Mouse (Mus musculus): ENCODE measurements around the gene Olfr796. TPM values are rescaled to one million over a fixed set of nuclear protein-coding genes. Genes with fewer than 3 reads are reported as not detected.

Olfr796 gene
- not detected in 2 replicates for polyA plus RNA-seq (2016; fragmentation: Nextera tagmentation; extraction: Ambion mirVana)

- Histone ChIP-seq H3K27ac (no peak within 1 kb of the TSS), H3K36me3 (no peaks in the 10 kb centered on the region), H3K4me1 (no peaks in the 10 kb centered on the region), H3K27me3 (no peaks in the 10 kb centered on the region), H3K9me3 (replicated peaks) (no peaks in the 10 kb centered on the region), H3K4me3 (no peak within 1 kb of the TSS), H3K9ac (no peak within 1 kb of the TSS), H3K4me2 (replicated peaks) (no peak within 1 kb of the TSS)
- no peak for ATAC-seq (ENCODE audit: low FRiP score)
- 89% methylated on average over 1 of the region's 1 CpGs for WGBS
These were observed at the start of gene Olfr796 for GRCm38 (mm10) chr10:129612470-129612869. TSS of gene Olfr796 (minus strand) at chr10:129612570.

- no peaks in the 10 kb centered on the region for H3K36me3 ChIP-seq
- ATAC-seq (ENCODE audit: low FRiP score) = no peak
- H3K27ac ChIP-seq = no peak within 1 kb of the TSS
- H3K4me3 ChIP-seq = no peak within 1 kb of the TSS
- H3K9ac ChIP-seq = no peak within 1 kb of the TSS
- H3K4me1 ChIP-seq = no peaks in the 10 kb centered on the region
- H3K9me3 ChIP-seq (replicated peaks) = no peaks in the 10 kb centered on the region
- no peak within 1 kb of the TSS for H3K4me2 ChIP-seq (replicated peaks)
- H3K27me3 ChIP-seq = no peaks in the 10 kb centered on the region
These were observed 45.0 kb upstream of the Olfr796 start, which contains the start of gene Olfr800 for GRCm38 (mm10) chr10:129657394-129657793. TSS of gene Olfr800 (plus strand) at chr10:129657694.

GRCm38 (mm10) chr10:129651763-129652162, 39.4 kb upstream of the Olfr796 start:
- Histone ChIP-seq H3K4me2 (replicated peaks) (no peak overlapping the region), H3K4me3 (no peak overlapping the region), H3K27ac (no peak overlapping the region), H3K4me1 (no peaks in the 10 kb centered on the region), H3K9ac (no peak overlapping the region), H3K36me3 (no peaks in the 10 kb centered on the region), H3K27me3 (no peaks in the 10 kb centered on the region), H3K9me3 (replicated peaks) (no peaks in the 10 kb centered on the region)
- ATAC-seq (ENCODE audit: low FRiP score) = no peak
- WGBS = 80% methylated on average over 1 of the region's 1 CpGs

DNA sequence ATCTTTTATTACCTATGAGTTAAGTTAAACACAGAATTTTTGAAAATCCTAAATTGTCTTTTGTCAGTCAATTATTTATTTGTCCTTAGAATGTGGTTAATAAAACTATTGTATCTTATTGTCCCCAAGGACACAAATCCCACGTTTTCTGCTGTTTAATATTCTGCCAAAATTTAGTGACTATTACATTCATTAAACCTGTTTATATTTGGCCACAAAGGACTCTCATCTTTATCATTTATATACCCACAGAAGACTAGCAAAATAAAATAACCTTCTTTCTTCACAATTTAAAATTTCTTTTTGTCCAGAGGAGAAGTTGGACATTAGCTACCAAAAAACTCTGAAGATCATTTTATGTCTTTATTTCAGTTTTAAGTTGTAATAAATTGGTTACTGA, 24.8 kb upstream of the Olfr796 start, which contains the start of gene Olfr799:
TSS of gene Olfr799 (plus strand) at position 301 of the 400 bp plus-strand sequence.
- H3K4me1 ChIP-seq = no peaks in the 10 kb centered on the region
- H3K4me2 ChIP-seq (replicated peaks) = no peak within 1 kb of the TSS
- no peak for ATAC-seq (ENCODE audit: low FRiP score)
- H3K27ac ChIP-seq = no peak within 1 kb of the TSS
- H3K27me3 ChIP-seq = no peaks in the 10 kb centered on the region
- WGBS = 39% methylated on average over 1 of the region's 1 CpGs
- H3K9me3 ChIP-seq (replicated peaks) = no peaks in the 10 kb centered on the region
- H3K36me3 ChIP-seq = no peaks in the 10 kb centered on the region
- no peak within 1 kb of the TSS for H3K9ac ChIP-seq
- no peak within 1 kb of the TSS for H3K4me3 ChIP-seq

- H3K9ac ChIP-seq = no peak within 1 kb of the TSS
- WGBS = 79% methylated on average over 1 of the region's 1 CpGs
These were observed 15.5 kb upstream of the Olfr796 start, which contains the start of gene Olfr798 for GRCm38 (mm10) chr10:129627834-129628233. TSS of gene Olfr798 (minus strand) at chr10:129627934.

DNA sequence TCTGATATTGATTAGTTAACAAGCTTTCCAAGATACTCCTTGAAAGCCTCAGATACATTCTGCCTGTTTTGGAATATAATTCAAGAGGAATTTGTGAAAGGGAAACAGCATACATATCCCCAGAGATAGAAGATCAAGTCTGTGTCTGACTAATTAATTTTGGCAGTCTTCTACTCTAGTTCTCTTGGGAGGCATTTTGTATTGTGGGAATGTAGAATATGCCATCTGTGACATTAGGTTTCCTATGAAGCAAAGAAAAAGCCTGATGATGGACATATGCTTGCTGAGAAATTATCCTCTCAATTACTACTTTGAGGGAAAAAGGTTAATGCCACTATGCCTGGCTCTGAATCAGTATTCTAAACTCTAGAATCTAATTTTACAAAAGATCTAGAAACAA, 10.9 kb upstream of the Olfr796 start:
- H3K9ac ChIP-seq = no peak overlapping the region
- H3K27me3 ChIP-seq = no peaks in the 10 kb centered on the region
- no peaks in the 10 kb centered on the region for H3K9me3 ChIP-seq (replicated peaks)
- no peaks in the 10 kb centered on the region for H3K36me3 ChIP-seq
- ATAC-seq (ENCODE audit: low FRiP score) = no peak
- H3K27ac ChIP-seq = no peak overlapping the region
- no peaks in the 10 kb centered on the region for H3K4me1 ChIP-seq
- H3K4me3 ChIP-seq = no peak overlapping the region
- no peak overlapping the region for H3K4me2 ChIP-seq (replicated peaks)

More at GRCm38 (mm10) chr10:129627834-129628233, 15.5 kb upstream of the Olfr796 start, which contains the start of gene Olfr798:
- H3K4me2 ChIP-seq (replicated peaks) = no peak within 1 kb of the TSS
- no peaks in the 10 kb centered on the region for H3K9me3 ChIP-seq (replicated peaks)
- H3K27ac ChIP-seq = no peak within 1 kb of the TSS
- no peaks in the 10 kb centered on the region for H3K4me1 ChIP-seq
- no peak for ATAC-seq (ENCODE audit: low FRiP score)
- no peak within 1 kb of the TSS for H3K4me3 ChIP-seq
- no peaks in the 10 kb centered on the region for H3K27me3 ChIP-seq
- H3K36me3 ChIP-seq = no peaks in the 10 kb centered on the region

DNA sequence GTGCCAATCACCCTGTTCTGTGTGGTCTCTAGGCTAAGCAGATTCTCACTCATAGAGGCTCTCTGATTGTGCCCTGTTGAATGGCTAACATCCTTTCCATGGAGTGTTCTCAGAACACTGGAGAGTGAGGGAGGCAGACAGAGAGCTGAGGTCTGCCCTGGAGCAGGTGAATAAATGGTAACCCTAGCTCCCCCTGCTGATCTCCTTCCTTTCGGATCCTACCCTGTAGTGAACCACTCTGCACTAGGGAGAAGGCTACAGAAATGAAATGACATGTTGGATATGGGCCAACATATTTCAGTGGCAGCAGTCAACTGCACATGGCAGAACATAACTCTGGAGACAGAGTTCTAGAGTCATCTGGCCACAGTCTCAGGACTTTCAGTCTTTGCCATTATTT, 9.4 kb upstream of the Olfr796 start:
- Histone ChIP-seq H3K9me3 (replicated peaks) (no peaks in the 10 kb centered on the region), H3K4me1 (no peaks in the 10 kb centered on the region), H3K27me3 (no peaks in the 10 kb centered on the region), H3K9ac (no peak overlapping the region), H3K4me2 (replicated peaks) (no peak overlapping the region), H3K36me3 (no peaks in the 10 kb centered on the region), H3K27ac (no peak overlapping the region), H3K4me3 (no peak overlapping the region)
- no peak for ATAC-seq (ENCODE audit: low FRiP score)
- WGBS = 6% methylated on average over 1 of the region's 1 CpGs

GRCm38 (mm10) chr10:129577066-129577465, 35.3 kb downstream of the Olfr796 start:
- 65% methylated on average over 1 of the region's 1 CpGs for WGBS
- no peaks in the 10 kb centered on the region for H3K4me1 ChIP-seq
- H3K4me3 ChIP-seq = no peak overlapping the region
- H3K9me3 ChIP-seq (replicated peaks) = no peaks in the 10 kb centered on the region
- H3K4me2 ChIP-seq (replicated peaks) = no peak overlapping the region
- no peak for ATAC-seq (ENCODE audit: low FRiP score)
- no peaks in the 10 kb centered on the region for H3K27me3 ChIP-seq
- no peaks in the 10 kb centered on the region for H3K36me3 ChIP-seq
- no peak overlapping the region for H3K27ac ChIP-seq
- H3K9ac ChIP-seq = no peak overlapping the region

- Histone ChIP-seq H3K9me3 (replicated peaks) (no peaks in the 10 kb centered on the region), H3K36me3 (no peaks in the 10 kb centered on the region), H3K9ac (no peak within 1 kb of the TSS), H3K4me3 (no peak within 1 kb of the TSS), H3K27ac (no peak within 1 kb of the TSS), H3K4me2 (replicated peaks) (no peak within 1 kb of the TSS), H3K4me1 (no peaks in the 10 kb centered on the region), H3K27me3 (no peaks in the 10 kb centered on the region)
- no peak for ATAC-seq (ENCODE audit: low FRiP score)
- 82% methylated on average over 2 of the region's 2 CpGs for WGBS
These were observed 45.0 kb downstream of the Olfr796 start, which contains the start of gene Olfr794 for GRCm38 (mm10) chr10:129567355-129567754. TSS of gene Olfr794 (plus strand) at chr10:129567655.

Small RNA genes within 50 kb of the gene (microRNA-seq; reads per million reads assigned to microRNA genes)
- not detected for gene Gm23252

Other genes starting within 250 kb of the Olfr796 start
- not detected in 2 replicates for gene Olfr784, start 228.5 kb downstream of the Olfr796 start, polyA plus RNA-seq (2016; fragmentation: Nextera tagmentation; extraction: Ambion mirVana)
- not detected in 2 replicates for gene Olfr785, start 207.1 kb downstream of the Olfr796 start, polyA plus RNA-seq (2016; fragmentation: Nextera tagmentation; extraction: Ambion mirVana)
- gene Olfr786, start 185.3 kb downstream of the Olfr796 start, polyA plus RNA-seq (2016; fragmentation: Nextera tagmentation; extraction: Ambion mirVana) = not detected in 2 replicates
- not detected in 2 replicates for gene Olfr787, start 150.7 kb downstream of the Olfr796 start, polyA plus RNA-seq (2016; fragmentation: Nextera tagmentation; extraction: Ambion mirVana)
- gene Olfr788, start 141.6 kb downstream of the Olfr796 start, polyA plus RNA-seq (2016; fragmentation: Nextera tagmentation; extraction: Ambion mirVana) = not detected in 2 replicates
- not detected in 2 replicates for gene Olfr789, start 127.8 kb downstream of the Olfr796 start, polyA plus RNA-seq (2016; fragmentation: Nextera tagmentation; extraction: Ambion mirVana)
- gene Olfr790, start 114.1 kb downstream of the Olfr796 start, polyA plus RNA-seq (2016; fragmentation: Nextera tagmentation; extraction: Ambion mirVana) = not detected in 2 replicates
- not detected in 2 replicates for gene Olfr791, start 90.8 kb downstream of the Olfr796 start, polyA plus RNA-seq (2016; fragmentation: Nextera tagmentation; extraction: Ambion mirVana)
- gene Olfr792, start 73.4 kb downstream of the Olfr796 start, polyA plus RNA-seq (2016; fragmentation: Nextera tagmentation; extraction: Ambion mirVana) = not detected in 2 replicates
- gene Olfr794, start 44.9 kb downstream of the Olfr796 start, polyA plus RNA-seq (2016; fragmentation: Nextera tagmentation; extraction: Ambion mirVana) = not detected in 2 replicates
- not detected in 2 replicates for gene Olfr798, start 15.4 kb upstream of the Olfr796 start, polyA plus RNA-seq (2016; fragmentation: Nextera tagmentation; extraction: Ambion mirVana)
- not detected in 2 replicates for gene Olfr799, start 24.9 kb upstream of the Olfr796 start, polyA plus RNA-seq (2016; fragmentation: Nextera tagmentation; extraction: Ambion mirVana)
- not detected in 2 replicates for gene Olfr800, start 45.1 kb upstream of the Olfr796 start, polyA plus RNA-seq (2016; fragmentation: Nextera tagmentation; extraction: Ambion mirVana)
- not detected in 2 replicates for gene Olfr801, start 61.3 kb upstream of the Olfr796 start, polyA plus RNA-seq (2016; fragmentation: Nextera tagmentation; extraction: Ambion mirVana)
- 0.04 TPM in 1 of 2 replicates, not detected in the other for gene Olfr802, start 75.6 kb upstream of the Olfr796 start, polyA plus RNA-seq (2016; fragmentation: Nextera tagmentation; extraction: Ambion mirVana)
- not detected in 2 replicates for gene Olfr803, start 81.7 kb upstream of the Olfr796 start, polyA plus RNA-seq (2016; fragmentation: Nextera tagmentation; extraction: Ambion mirVana)
- not detected in 2 replicates for gene Olfr804, start 90.6 kb upstream of the Olfr796 start, polyA plus RNA-seq (2016; fragmentation: Nextera tagmentation; extraction: Ambion mirVana)
- not detected in 2 replicates for gene Olfr805, start 116.8 kb upstream of the Olfr796 start, polyA plus RNA-seq (2016; fragmentation: Nextera tagmentation; extraction: Ambion mirVana)
- gene Olfr806, start 129.4 kb upstream of the Olfr796 start, polyA plus RNA-seq (2016; fragmentation: Nextera tagmentation; extraction: Ambion mirVana) = not detected in 2 replicates
- not detected in 2 replicates for gene Olfr807, start 145.2 kb upstream of the Olfr796 start, polyA plus RNA-seq (2016; fragmentation: Nextera tagmentation; extraction: Ambion mirVana)
- gene Olfr808, start 152.9 kb upstream of the Olfr796 start, polyA plus RNA-seq (2016; fragmentation: Nextera tagmentation; extraction: Ambion mirVana) = not detected in 2 replicates
- gene Olfr809, start 162.1 kb upstream of the Olfr796 start, polyA plus RNA-seq (2016; fragmentation: Nextera tagmentation; extraction: Ambion mirVana) = not detected in 2 replicates
- not detected in 2 replicates for gene Olfr810, start 182.3 kb upstream of the Olfr796 start, polyA plus RNA-seq (2016; fragmentation: Nextera tagmentation; extraction: Ambion mirVana)
- not detected in 2 replicates for gene Olfr811, start 191.8 kb upstream of the Olfr796 start, polyA plus RNA-seq (2016; fragmentation: Nextera tagmentation; extraction: Ambion mirVana)
- not detected in 2 replicates for gene Olfr812, start 233.5 kb upstream of the Olfr796 start, polyA plus RNA-seq (2016; fragmentation: Nextera tagmentation; extraction: Ambion mirVana)
- not detected in 2 replicates for gene Olfr813, start 242.8 kb upstream of the Olfr796 start, polyA plus RNA-seq (2016; fragmentation: Nextera tagmentation; extraction: Ambion mirVana)